Mouse (Mus musculus) ES-E14 (cell line): ENCODE results near the gene Sgms1. TPM values are rescaled to one million over a fixed set of nuclear protein-coding genes. Genes with fewer than 3 reads are reported as not detected.

Experiments
- DNase-seq: peaks from one replicate; pipeline ENCODE4 v3.0.0-alpha.2; 2013; ENCODE audit warnings: low read depth, low spot score
- H3K27ac ChIP-seq: 2 replicates; pipeline ENCODE4 v1.5.1; 2012; ENCODE audit warnings: low read depth, mild to moderate bottlenecking, low read length, moderate library complexity, mixed read lengths; ENCODE audit not compliant: poor library complexity, insufficient read depth, severe bottlenecking
- H3K36me3 ChIP-seq: 2 replicates; pipeline ENCODE4 v1.6.1; 2012; ENCODE audit warnings: mild to moderate bottlenecking, low read length, moderate library complexity, mixed read lengths; ENCODE audit not compliant: control insufficient read depth, poor library complexity, insufficient read depth, severe bottlenecking
- H3K4me1 ChIP-seq, 2 experiments: fragments of 150-350 bp in 1 of 2; sonication (generic) in 1 of 2; 2 replicates each; pipeline ENCODE4 v1.6.1; 2012; ENCODE audit warnings: low read length in 2 of 2, mild to moderate bottlenecking in 1 of 2, mixed read lengths in 1 of 2; ENCODE audit not compliant: control insufficient read depth in 2 of 2, insufficient read depth in 2 of 2, poor library complexity in 1 of 2
- H3K4me3 ChIP-seq, 2 experiments: fragments of 150-350 bp in 1 of 2; sonication (generic) in 1 of 2; 2 replicates each; pipeline ENCODE4 v1.5.1; 2012; ENCODE audit warnings: low read length in 2 of 2, low read depth in 1 of 2, mild to moderate bottlenecking in 1 of 2, mixed read lengths in 1 of 2; ENCODE audit not compliant: insufficient read depth in 1 of 2, poor library complexity in 1 of 2, severe bottlenecking in 1 of 2
- H3K9ac ChIP-seq: 2 replicates; pipeline ENCODE4 v1.6.1; 2012; ENCODE audit warnings: low read depth, mild to moderate bottlenecking, low read length, mixed read lengths; ENCODE audit not compliant: poor library complexity, insufficient read depth, severe bottlenecking
- H3K9me3 ChIP-seq: fragments of 150-350 bp; sonication (generic); 2 replicates; pipeline ENCODE4 v1.6.1; 2012; ENCODE audit warnings: low read depth, mild to moderate bottlenecking, low read length; ENCODE audit not compliant: control insufficient read depth, insufficient read depth
- CHD2 ChIP-seq: IDR thresholded peaks from 2 replicates; pipeline ENCODE4 v1.6.1; 2014; ENCODE audit warnings: mild to moderate bottlenecking, low read depth, low read length, inconsistent platforms
- HCFC1 ChIP-seq: IDR thresholded peaks from 2 replicates; pipeline ENCODE4 v1.6.1; 2012; ENCODE audit warnings: low read length, inconsistent platforms, borderline replicate concordance; ENCODE audit not compliant: insufficient read depth
- MAFK ChIP-seq: IDR thresholded peaks from 2 replicates; pipeline ENCODE4 v1.6.1; 2014; ENCODE audit warnings: mild to moderate bottlenecking, low read depth, low read length, inconsistent platforms; ENCODE audit not compliant: insufficient read depth
- ZC3H11A ChIP-seq: IDR thresholded peaks from 2 replicates; pipeline ENCODE4 v1.6.1; 2012; ENCODE audit warnings: low read depth, mild to moderate bottlenecking, inconsistent platforms, low read length, borderline replicate concordance
- ZNF384 ChIP-seq: IDR thresholded peaks from 2 replicates; pipeline ENCODE4 v1.6.1; 2012; ENCODE audit warnings: low read depth, low read length, inconsistent platforms
- in situ Hi-C, 2 experiments: fragments of 600-800 bp; cut with MboI; formaldehyde crosslinking; loops; one replicate each; pipeline ENCODE4 v1.15.1; 2025; ENCODE audit warnings: low sequenced_read_pairs in 2 of 2, inconsistent platforms in 1 of 2; ENCODE audit not compliant: unreplicated experiment in 2 of 2
- total RNA-seq: library from RNA; depleted of rRNA; stranded (reverse); fragments of 300-350 nt; gene quantifications from 2 replicates; pipeline ENCODE4 v1.2.3, GENCODE M21; 2012

Gene Sgms1
- total RNA-seq, 1 experiment = 42.5 TPM

GRCm38 (mm10) chr19:32198494-32199106 is 190.9 kb downstream of the Sgms1 start:
- Histone ChIP-seq H3K4me1 (peaks cover 20 to 21% of the 10 kb centered on the region in 2 experiments), H3K27ac (no peak overlapping the region), H3K4me3 (no peak overlapping the region), H3K9me3 (no peaks in the 10 kb centered on the region), H3K36me3 (peaks cover 3% of the 10 kb centered on the region; the same call in 1 of the 2 replicates), H3K9ac (no peak overlapping the region)
- TF ChIP-seq CHD2 (no peak), ZC3H11A (no peak), ZNF384 (no peak), MAFK (no peak), HCFC1 (no peak)
- in situ Hi-C loops = no loop called here
- no peak for DNase-seq

- in situ Hi-C loops = no loop called here
Observed at GRCm38 (mm10) chr19:32196976-32197819, 192.3 kb downstream of the Sgms1 start.

GRCm38 (mm10) chr19:32196222-32196621 is 193.3 kb downstream of the Sgms1 start:
- in situ Hi-C loops = no loop called here
- peaks cover 17 to 20% of the 10 kb centered on the region in 2 experiments for H3K4me1 ChIP-seq
- no peaks in the 10 kb centered on the region for H3K9me3 ChIP-seq
- no peak for TF ChIP-seq ZNF384
- TF ChIP-seq ZC3H11A = no peak
- TF ChIP-seq HCFC1 = no peak
- no peak for TF ChIP-seq CHD2
- no peak for TF ChIP-seq MAFK
- H3K36me3 ChIP-seq = peaks cover 5% of the 10 kb centered on the region; the same call in 1 of the 2 replicates
- no peak overlapping the region for H3K9ac ChIP-seq
- H3K4me3 ChIP-seq = no peak overlapping the region
- DNase-seq = no peak
- no peak overlapping the region; the same call in 1 of the 2 replicates for H3K27ac ChIP-seq

More at GRCm38 (mm10) chr19:32196976-32197819, 192.3 kb downstream of the Sgms1 start:
- Histone ChIP-seq H3K36me3 (peaks cover 5% of the 10 kb centered on the region; the same call in 1 of the 2 replicates), H3K9ac (no peak overlapping the region), H3K4me3 (no peak overlapping the region), H3K27ac (no peak overlapping the region; the same call in 1 of the 2 replicates), H3K9me3 (no peaks in the 10 kb centered on the region), H3K4me1 (peaks cover 17 to 20% of the 10 kb centered on the region in 2 experiments)
- DNase-seq = no peak
- no peak for TF ChIP-seq ZNF384

GRCm38 (mm10) chr19:32194863-32195262 is 194.7 kb downstream of the Sgms1 start:
- in situ Hi-C loops = no loop called here
- H3K36me3 ChIP-seq = peaks cover 3% of the 10 kb centered on the region; the same call in 1 of the 2 replicates
- H3K27ac ChIP-seq = no peak overlapping the region; the same call in 1 of the 2 replicates
- no peak overlapping the region for H3K4me3 ChIP-seq
- H3K4me1 ChIP-seq = peaks cover 18 to 20% of the 10 kb centered on the region in 2 experiments
- no peak overlapping the region for H3K9ac ChIP-seq
- DNase-seq = peak; percentile 60
- TF ChIP-seq ZC3H11A (peak; percentile 10; the same call in 1 of the 2 replicates), MAFK (no peak), HCFC1 (peak; percentile 40; the same call in 1 of the 2 replicates), CHD2 (peak; percentile 53; the same call in 1 of the 2 replicates), ZNF384 (no peak)
- H3K9me3 ChIP-seq = no peaks in the 10 kb centered on the region
